Mouse (Mus musculus) layer of hippocampus, postnatal 10 days (tissue): Measurements from ENCODE around the gene Wnt3a. TPM values are rescaled to one million over a fixed set of nuclear protein-coding genes. Genes with fewer than 3 reads are reported as not detected.
"Not testable (repeated sequence)": the region's sequence is repeated elsewhere in the genome, so short reads cannot be mapped to it uniquely, and the experiment has no call there.

Experiments
- DNase-seq, 2 experiments: peaks; one replicate each; pipeline ENCODE4 v3.0.0; 2021; ENCODE audit warnings: low spot score in 2 of 2
- total RNA-seq, 2 experiments: library from RNA; stranded (reverse); gene quantifications; 2 replicates each; pipeline ENCODE4 v1.2.3; 2021

The Wnt3a gene
- total RNA-seq, 2 experiments from 2014 or later: not detected

DNA sequence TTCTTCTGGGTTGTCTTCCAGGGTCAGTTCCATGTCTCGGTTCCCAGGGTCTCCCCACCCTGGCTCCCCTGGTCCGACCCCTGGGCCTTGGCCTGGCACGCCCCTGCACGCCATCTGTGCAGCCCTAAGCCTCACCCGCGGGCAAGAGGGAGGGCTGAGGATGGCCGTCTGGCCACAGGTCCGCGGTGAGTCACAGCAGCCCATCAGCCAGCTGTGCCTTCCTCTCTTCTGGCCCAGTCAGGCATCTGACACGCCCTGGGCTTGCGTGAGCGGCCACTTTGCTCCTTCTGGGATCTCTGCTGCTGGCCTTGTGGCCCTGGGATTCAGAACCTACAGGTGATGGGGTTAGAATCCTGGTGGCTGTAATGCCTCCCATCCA lies 17.6 kb upstream of the Wnt3a start:
- no peak for DNase-seq

DNA sequence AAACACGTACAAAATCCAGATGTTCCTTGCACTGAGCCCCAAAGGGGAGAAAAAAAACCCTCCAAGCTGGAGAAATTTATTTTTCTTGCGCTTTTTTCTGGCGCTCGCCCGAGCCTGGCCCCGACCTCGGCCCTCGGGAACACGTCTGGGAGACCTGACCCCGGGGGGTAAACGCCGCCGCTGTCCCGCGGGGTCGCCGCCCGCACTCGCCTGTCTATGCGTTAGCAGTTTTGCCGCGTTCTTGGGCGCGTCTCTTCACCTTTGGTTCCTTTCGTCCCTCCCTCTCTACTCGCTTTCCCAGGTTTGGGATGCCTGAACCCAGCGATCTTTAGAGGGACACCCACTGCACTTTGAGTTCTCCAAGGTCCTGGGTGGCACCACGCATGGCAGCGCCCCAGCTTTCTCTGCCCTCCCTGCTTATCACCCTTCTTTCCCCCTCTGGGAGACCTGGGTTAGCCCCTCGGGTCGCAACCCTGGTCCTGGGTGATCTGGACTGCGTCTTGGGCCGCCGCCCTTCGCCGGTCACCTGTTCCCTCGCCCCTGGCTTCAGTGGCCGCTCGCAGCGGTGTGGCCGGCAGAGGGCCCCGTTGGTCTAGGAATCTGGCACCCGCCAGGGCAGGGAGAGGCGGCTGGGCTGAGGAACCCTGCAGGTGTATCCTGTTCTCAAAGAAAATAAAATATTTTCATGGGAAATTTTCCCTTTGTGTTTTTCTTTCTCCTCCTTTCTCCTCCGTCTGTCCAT lies 17.0 kb upstream of the Wnt3a start:
- DNase-seq: peak; percentile 77 to 88

- DNase-seq: peak; percentile 20 to 55
These were observed 16.2 kb upstream of the Wnt3a start, which contains the start of gene Wnt9a for GRCm38 (mm10) chr11:59306461-59307421. Gene Wnt9a (plus strand): TSS chr11:59306928.

- no peak for DNase-seq
These were observed 15.3 kb upstream of the Wnt3a start for GRCm38 (mm10) chr11:59305821-59306215.

- no peak for DNase-seq
These were observed 14.7 kb upstream of the Wnt3a start for GRCm38 (mm10) chr11:59305008-59305820.

DNA sequence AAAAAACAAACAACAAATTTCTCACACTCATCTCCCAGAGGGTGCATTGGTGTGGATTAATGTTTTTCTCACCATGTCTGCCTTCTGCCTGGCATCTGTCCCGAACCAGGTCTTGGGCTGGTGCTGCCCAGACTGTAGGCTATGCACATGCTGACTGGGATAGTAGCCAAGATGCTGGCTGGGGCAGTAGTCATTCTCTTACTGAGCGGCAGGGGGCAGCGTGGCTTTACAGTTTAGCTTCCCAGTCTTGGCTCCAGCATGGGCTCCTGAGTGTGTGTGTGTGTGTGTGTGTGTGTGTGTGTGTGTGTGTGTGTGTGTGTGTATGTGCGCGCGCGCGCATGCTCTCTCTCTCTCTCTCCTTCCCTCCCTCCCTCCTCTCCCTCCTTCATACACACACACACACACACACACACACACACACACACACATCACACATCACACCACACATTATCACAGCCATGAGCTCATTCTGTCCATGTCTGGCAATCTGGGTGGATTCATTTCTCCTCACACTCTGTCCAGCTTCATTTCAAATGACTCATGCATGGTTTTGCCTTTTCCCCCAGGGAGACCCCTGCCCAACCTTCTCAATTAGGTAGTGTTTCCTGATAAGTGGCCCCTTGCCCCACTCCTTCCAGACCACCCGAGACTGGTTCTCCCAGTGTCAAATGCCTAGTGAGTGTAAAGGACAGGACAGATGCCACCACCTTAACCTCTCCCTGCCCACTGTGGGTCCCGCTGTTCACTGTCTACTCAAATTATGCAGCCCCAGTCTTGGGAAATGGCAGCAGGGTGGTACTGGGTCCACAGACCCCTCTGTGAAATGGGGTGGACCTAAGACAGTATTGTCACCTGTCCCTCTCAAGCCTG lies 12.4 kb upstream of the Wnt3a start:
- DNase-seq: peak; percentile 93 to 94

- not testable (repeated sequence) for DNase-seq
These were observed 10.5 kb upstream of the Wnt3a start for GRCm38 (mm10) chr11:59301053-59301452.

- DNase-seq: peak; percentile 46 to 55
These were observed 9.6 kb upstream of the Wnt3a start for GRCm38 (mm10) chr11:59300185-59300584.

GRCm38 (mm10) chr11:59297941-59298340 lies 7.4 kb upstream of the Wnt3a start:
- peak; percentile 71 to 79 for DNase-seq

- peak; percentile 45 to 56 for DNase-seq
These were observed 3.1 kb upstream of the Wnt3a start for GRCm38 (mm10) chr11:59293616-59294015.

DNA sequence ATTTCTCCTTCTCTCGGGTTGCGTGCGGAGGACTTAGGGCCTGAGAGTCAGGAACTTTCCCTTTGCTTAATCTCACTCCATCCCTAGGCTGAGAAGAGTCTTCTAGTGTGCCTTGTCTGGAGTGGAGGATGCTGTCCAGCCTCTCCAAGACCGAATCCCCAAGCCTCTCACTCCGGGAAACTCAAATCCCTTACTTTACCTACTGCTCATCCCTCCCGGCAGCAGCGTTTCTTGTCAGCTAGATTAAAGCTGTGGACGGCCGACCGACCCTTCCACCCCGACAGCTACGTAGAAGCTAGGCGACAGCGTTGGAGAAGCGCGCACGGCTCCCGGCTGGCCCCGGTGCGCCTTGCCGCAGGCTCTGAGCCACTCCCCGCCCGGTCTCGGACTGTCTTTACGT lies 846 bp downstream of the Wnt3a start:
- DNase-seq: no peak

DNA sequence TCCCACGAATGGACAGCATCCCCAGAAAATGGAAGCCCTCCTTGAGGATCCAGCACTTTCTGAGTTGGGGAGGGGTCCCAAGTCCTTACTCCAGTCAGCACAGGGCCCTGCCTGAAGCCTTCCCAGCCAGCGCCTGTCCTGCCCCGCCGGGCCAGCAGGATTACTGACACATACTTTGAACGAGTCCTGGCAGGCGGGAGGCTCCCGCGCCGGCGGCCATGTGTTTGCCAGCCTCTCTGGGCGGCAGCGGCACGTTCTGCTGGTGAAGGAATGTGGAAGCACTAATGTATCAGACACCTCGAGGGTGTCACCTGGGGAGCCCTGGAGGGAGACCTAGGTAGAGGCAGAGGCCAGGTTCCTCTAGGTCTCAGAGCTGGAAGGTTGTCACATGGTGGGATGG lies 6.4 kb downstream of the Wnt3a start:
- DNase-seq: no peak

GRCm38 (mm10) chr11:59282933-59283332 lies 7.6 kb downstream of the Wnt3a start:
- peak; percentile 37 to 60 for DNase-seq

GRCm38 (mm10) chr11:59282111-59282510 lies 8.4 kb downstream of the Wnt3a start:
- no peak for DNase-seq

- DNase-seq: no peak
These were observed 12.5 kb downstream of the Wnt3a start for GRCm38 (mm10) chr11:59278047-59278446.

DNA sequence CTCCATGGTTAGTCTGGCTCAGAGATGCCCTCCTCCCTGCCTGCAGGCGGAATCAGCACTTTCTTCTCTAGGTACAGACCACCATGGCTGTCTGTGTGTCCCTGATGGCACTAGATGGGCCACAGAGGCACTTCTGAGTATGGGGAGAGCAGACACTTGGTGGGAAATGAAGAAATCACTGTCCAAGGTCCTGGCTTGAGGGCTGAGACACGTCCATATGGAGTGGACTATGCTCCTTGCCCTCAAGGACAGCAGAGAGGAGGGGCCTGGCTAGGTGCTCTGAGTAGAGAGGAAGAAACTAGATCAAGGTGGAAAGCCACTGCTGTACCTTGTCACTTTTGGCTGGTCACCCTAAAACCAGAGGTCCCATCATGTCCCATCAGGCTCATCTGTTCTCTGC lies 13.7 kb downstream of the Wnt3a start:
- no peak for DNase-seq

- DNase-seq: no peak
These were observed 16.4 kb downstream of the Wnt3a start for GRCm38 (mm10) chr11:59274184-59274583.

DNA sequence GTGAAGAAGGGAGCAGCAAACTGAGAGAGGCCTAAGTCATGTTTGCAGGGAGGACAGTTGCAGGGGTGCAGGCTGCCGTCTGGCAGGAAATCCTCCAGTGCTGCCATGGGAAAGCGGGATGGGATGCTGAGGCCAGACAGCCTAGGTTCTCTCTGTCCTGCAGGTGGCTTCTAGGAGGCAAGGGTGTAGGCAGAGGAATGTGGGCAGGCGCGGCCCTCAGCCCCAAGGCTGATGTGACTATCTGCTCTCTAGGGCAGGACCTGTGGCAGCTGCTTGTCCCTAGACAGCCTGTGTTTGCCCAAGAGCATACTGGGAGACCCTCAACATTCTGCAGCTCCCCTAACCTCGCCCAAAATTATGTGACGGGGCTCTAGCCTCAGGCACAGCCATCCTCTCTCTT lies 23.8 kb downstream of the Wnt3a start:
- DNase-seq: no peak

GRCm38 (mm10) chr11:59265154-59265813 lies 25.3 kb downstream of the Wnt3a start:
- no peak for DNase-seq

GRCm38 (mm10) chr11:59264593-59264992 lies 26.0 kb downstream of the Wnt3a start:
- no peak for DNase-seq
